Mouse (Mus musculus) forebrain, embryonic 13.5 days (tissue): ENCODE data around the gene Fam71e2. TPM values are rescaled to one million over a fixed set of nuclear protein-coding genes. Genes with fewer than 3 reads are reported as not detected.
A peak's percentile ranks its signal among the peaks of the same experiment; 100 is the strongest.
"Not testable (repeated sequence)": the region's sequence is repeated elsewhere in the genome, so short reads cannot be mapped to it uniquely, and the experiment has no call there.

Experiments used
- ATAC-seq: fragments of 200-750 bp; cut with Nextera tagmentation; 2 replicates; pipeline ENCODE4 v1.8.0; 2017
- H3K27ac ChIP-seq: fragments of 300-500 bp; sonication (generic); 2 replicates; pipeline ENCODE4 v1.5.1; 2015; ENCODE audit warnings: inconsistent platforms, mild to moderate bottlenecking, moderate library complexity
- H3K27me3 ChIP-seq: fragments of 300-500 bp; sonication (generic); 2 replicates; pipeline ENCODE4 v1.6.1; 2015; ENCODE audit warnings: mild to moderate bottlenecking, inconsistent platforms
- H3K36me3 ChIP-seq: fragments of 300-500 bp; sonication (generic); 2 replicates; pipeline ENCODE4 v1.6.1; 2015; ENCODE audit warnings: mild to moderate bottlenecking, inconsistent platforms; ENCODE audit not compliant: poor library complexity, severe bottlenecking
- H3K4me1 ChIP-seq: fragments of 300-500 bp; sonication (generic); 2 replicates; pipeline ENCODE4 v1.6.1; 2015; ENCODE audit warnings: inconsistent platforms
- H3K4me2 ChIP-seq: fragments of 300-500 bp; sonication (generic); 2 replicates; pipeline ENCODE4 v1.6.1; 2015; ENCODE audit warnings: inconsistent platforms, mild to moderate bottlenecking, moderate library complexity
- H3K4me3 ChIP-seq: fragments of 300-500 bp; sonication (generic); 2 replicates; pipeline ENCODE4 v1.5.1; 2015; ENCODE audit warnings: mild to moderate bottlenecking, inconsistent platforms
- H3K9ac ChIP-seq: fragments of 300-500 bp; sonication (generic); 2 replicates; pipeline ENCODE4 v1.6.1; 2015; ENCODE audit warnings: mild to moderate bottlenecking, inconsistent platforms
- H3K9me3 ChIP-seq: fragments of 300-500 bp; sonication (generic); replicated peaks from 2 replicates; pipeline ENCODE4 v1.6.1; 2016; ENCODE audit warnings: inconsistent platforms
- WGBS: fragments of 180-500 bp; shearing (Covaris S2); methylation state at CpG from one replicate; pipeline ENCODE4 v1.1.7; 2015; 5-methylcytosine and 5-hydroxymethylcytosine counted together
- polyA plus RNA-seq: library from polyadenylated mRNA; unstranded; fragments of >200 nt; fragmentation: Nextera tagmentation; extraction: Ambion mirVana; gene quantifications from 2 replicates; pipeline ENCODE4 v1.2.1, GENCODE M21; 2015

Gene Fam71e2
- not detected in 2 replicates for polyA plus RNA-seq

DNA sequence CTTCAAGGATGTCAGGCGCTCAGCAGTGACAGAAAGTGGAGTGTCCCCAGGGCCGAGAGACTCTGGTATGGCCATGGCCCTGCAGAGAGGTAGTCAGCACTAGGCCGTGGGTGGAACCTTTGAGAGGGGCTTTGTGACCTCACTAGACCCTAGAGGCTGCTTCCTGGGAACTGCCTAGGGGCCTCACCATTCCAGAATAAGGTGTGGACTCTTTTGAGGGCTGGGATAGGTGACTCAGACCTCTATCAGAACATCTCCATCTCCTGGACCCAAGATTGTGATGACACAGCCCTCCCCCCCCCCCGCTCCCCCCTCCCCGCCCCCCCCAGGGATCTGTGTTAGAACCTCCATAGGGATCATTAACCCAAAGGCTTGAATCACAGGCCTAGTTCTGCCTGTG is at the start of gene Fam71e2:
Gene Fam71e2, minus strand, starts transcription at position 101 of the 400 bp plus-strand sequence.
- WGBS, result 71% methylated on average over 5 of the region's 5 CpGs
- no peak for ATAC-seq
- Histone ChIP-seq H3K27me3 (peaks cover 29% of the 10 kb centered on the region), H3K36me3 (no peaks in the 10 kb centered on the region), H3K4me1 (no peaks in the 10 kb centered on the region), H3K4me3 (no peak within 1 kb of the TSS), H3K9me3 (no peaks in the 10 kb centered on the region), H3K27ac (no peak within 1 kb of the TSS), H3K4me2 (no peak within 1 kb of the TSS), H3K9ac (no peak within 1 kb of the TSS)

DNA sequence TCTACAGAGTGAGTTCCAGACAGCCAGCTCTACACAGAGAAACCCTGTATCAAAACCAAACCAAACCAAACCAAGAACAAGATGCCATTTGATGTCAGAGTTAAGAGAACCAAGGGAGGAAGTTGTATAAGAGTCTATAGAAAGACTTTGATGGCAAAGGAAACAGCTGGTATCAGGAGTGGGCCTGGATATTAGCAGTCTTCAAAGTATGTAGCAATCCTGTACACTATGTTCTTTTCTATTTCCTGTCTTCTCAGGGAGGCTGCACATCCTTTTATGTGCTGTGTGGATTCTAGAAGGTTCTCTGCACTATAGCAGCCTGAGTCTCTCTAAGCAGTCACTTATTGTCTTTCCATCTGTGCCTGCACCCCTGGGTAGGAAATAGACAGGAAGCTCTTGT is 45.5 kb upstream of the Fam71e2 start:
- peaks cover 8% of the 10 kb centered on the region for H3K4me1 ChIP-seq
- H3K4me2 ChIP-seq, result no peak overlapping the region
- no peaks in the 10 kb centered on the region for H3K27me3 ChIP-seq
- H3K4me3 ChIP-seq, result no peak overlapping the region
- H3K9ac ChIP-seq, result no peak overlapping the region
- no peak for ATAC-seq
- no peaks in the 10 kb centered on the region for H3K9me3 ChIP-seq
- no peaks in the 10 kb centered on the region for H3K36me3 ChIP-seq
- H3K27ac ChIP-seq, result no peak overlapping the region

DNA sequence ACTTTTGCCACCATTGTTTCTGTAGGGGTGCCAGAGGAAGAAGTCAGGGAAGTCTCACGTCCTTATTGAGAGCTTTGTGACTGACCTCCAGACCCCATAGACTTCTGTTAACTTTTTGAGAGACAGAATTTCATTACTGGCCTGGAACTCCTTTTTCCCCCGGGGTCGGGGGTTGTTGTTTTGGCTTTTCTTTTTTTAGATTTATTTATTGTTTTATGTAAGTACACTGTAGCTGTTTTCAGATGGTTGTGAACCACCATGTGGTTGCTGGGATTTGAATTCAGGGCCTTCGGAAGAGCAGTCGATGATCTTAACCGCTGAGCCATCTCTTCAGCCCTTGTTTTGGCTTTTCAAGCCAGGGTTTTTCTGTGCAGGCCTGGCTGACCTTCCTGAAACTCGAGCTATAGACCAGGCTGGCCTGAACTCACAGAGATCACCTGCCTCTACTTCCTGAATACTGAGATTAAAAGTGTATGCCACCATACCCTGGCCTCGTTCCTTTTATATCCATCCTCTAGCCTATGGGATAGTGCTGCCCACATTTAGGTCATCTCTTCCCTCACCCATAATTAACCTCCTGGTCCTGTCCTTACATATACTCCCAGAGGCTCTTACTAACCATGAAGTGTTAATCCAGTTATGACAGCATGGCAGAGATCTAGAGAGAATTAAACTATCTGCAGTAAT is 42.1 kb upstream of the Fam71e2 start:
- ATAC-seq, result no peak
- 30% methylated on average over 8 of the region's 8 CpGs for WGBS

DNA sequence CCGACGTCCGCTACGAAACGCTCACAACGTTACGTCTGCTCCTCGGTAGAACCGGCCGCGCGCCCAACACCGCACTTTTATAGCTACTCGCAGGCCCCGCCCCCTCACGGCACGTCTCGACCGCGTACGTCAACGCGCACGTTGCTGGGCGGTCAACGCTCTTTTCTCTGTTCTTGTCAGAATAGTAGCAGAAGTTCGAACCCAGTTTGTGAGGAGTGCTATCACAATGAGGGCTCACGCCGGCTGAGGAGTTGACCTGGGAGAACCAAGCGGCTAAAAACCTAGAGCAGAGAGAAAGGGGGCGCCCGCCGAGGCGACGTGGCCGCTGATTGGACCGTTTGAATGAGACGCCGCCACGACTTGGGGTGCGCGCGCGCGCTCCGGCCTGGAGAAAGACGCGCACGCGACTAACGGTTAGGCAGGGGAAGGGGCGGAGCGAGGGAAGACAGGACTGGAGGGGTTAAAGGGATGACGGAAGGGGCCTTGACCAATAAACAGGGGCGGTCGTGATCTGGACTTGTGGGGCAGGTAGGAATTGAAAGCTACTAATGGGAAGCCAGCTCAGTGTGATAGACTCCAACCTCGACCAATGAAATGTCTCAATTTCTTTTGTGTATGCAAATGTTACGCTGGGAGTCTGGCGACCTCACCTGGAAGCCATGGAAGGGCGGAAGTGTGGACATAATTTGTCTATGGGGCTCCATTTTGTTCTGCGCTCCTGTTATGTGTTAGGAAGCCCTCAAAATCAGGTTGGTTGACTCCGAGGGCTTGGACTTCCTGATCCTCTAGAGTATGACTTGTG is 41.4 kb upstream of the Fam71e2 start, which contains the start of gene Ube2s:
Gene Ube2s, minus strand, starts transcription at position 288 of the 802 bp plus-strand sequence.
- Histone ChIP-seq H3K27me3 (no peaks in the 10 kb centered on the region), H3K27ac (peak within 1 kb of the TSS; percentile 94), H3K4me1 (peaks cover 37% of the 10 kb centered on the region), H3K4me3 (peak within 1 kb of the TSS; percentile 77), H3K36me3 (peaks cover 32% of the 10 kb centered on the region), H3K9ac (peak within 1 kb of the TSS; percentile 98), H3K4me2 (peak within 1 kb of the TSS; percentile 90), H3K9me3 (no peaks in the 10 kb centered on the region)
- WGBS, result under 1% methylated on average over 62 of the region's 62 CpGs
- peak; percentile 99 for ATAC-seq

More for the DNA sequence above, 42.1 kb upstream of the Fam71e2 start:
- H3K9ac ChIP-seq, result peak overlapping the region; percentile 60
- peaks cover 37% of the 10 kb centered on the region for H3K4me1 ChIP-seq
- H3K27ac ChIP-seq, result peak overlapping the region; percentile 94
- peak overlapping the region; percentile 90 for H3K4me2 ChIP-seq
- peak overlapping the region; percentile 77 for H3K4me3 ChIP-seq
- H3K27me3 ChIP-seq, result no peaks in the 10 kb centered on the region
- H3K36me3 ChIP-seq, result peaks cover 27% of the 10 kb centered on the region
- H3K9me3 ChIP-seq, result no peaks in the 10 kb centered on the region

DNA sequence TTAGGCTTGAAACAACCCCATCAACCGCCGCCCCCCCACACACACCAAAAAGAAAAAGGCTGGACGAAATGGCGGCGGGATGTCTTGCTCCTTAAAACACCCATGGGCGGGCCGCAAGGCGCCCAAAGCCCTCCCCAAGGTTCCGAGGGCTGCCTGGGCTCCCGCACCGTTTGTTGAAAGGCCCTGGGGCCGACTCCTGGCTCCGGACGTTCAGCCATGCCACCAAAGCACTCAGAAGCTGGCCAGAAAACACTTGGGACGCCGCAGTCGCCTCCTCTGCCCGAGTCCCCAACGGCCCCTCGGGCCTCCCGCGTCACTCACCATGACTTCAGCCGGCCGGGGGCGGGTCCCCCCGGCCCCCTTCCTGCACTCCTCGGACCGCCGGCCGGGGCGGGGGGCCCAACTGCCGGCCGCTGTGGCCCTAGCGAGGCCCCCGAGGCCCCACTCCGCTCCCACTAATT is 40.8 kb upstream of the Fam71e2 start:
- peaks cover 39% of the 10 kb centered on the region for H3K36me3 ChIP-seq
- H3K9me3 ChIP-seq, result no peaks in the 10 kb centered on the region
- H3K4me3 ChIP-seq, result peak overlapping the region; percentile 77
- peak overlapping the region; percentile 94 for H3K27ac ChIP-seq
- under 1% methylated on average over 34 of the region's 36 CpGs for WGBS
- peaks cover 37% of the 10 kb centered on the region for H3K4me1 ChIP-seq
- H3K4me2 ChIP-seq, result peak overlapping the region; percentile 90
- no peaks in the 10 kb centered on the region for H3K27me3 ChIP-seq
- peak overlapping the region; percentile 98 for H3K9ac ChIP-seq
- no peak for ATAC-seq

DNA sequence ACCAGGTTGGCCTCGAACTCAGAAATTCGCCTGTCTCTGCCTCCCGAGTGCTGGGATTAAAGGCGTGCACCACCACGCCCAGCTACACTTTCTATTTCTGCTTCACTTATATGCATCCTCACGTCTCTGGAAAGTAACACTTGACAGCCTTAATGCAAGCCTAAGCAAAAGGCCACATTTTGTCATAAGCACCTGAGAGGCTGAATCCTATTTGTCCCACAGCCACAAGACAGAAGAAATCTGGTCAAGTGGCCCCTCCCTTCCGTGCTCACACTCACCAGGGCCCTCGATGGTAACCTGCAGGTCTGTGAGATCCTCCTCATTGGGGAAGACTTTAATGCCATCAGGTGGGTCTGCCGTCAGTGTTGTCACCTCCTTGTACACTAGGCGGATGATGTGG is 40.0 kb upstream of the Fam71e2 start:
- peaks cover 46% of the 10 kb centered on the region for H3K36me3 ChIP-seq
- H3K27ac ChIP-seq, H3K27me3 ChIP-seq, ATAC-seq, H3K9me3 ChIP-seq: not testable (repeated sequence)
- peak overlapping the region; percentile 90 for H3K4me2 ChIP-seq
- peak overlapping the region; percentile 98 for H3K9ac ChIP-seq
- peaks cover 37% of the 10 kb centered on the region for H3K4me1 ChIP-seq
- WGBS, result 34% methylated on average over 10 of the region's 10 CpGs
- H3K4me3 ChIP-seq, result peak overlapping the region; percentile 77

DNA sequence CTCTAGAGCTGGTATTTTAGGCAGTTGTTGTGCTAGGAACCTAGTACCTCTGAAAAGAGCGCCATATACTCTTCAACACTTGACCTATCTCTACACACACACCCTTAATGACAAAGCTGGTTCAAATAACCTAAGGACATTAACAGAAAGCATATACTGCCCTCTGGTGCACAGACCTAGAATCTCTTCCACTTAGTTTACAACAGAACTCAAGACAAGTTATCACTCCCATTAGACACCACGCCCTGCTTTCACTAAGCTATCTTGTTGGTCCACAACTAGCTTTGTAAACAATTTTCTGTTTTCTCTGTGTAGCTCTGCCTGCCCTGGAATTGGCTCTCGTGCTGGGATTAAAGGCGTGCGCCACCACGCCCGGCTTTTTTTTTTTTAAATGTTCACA is 35.6 kb upstream of the Fam71e2 start:
- H3K9ac ChIP-seq, result no peak overlapping the region
- WGBS, result 92% methylated on average over 7 of the region's 7 CpGs
- peaks cover 30% of the 10 kb centered on the region for H3K4me1 ChIP-seq
- no peaks in the 10 kb centered on the region for H3K27me3 ChIP-seq
- H3K36me3 ChIP-seq, result peaks cover 67% of the 10 kb centered on the region
- ATAC-seq, result no peak
- no peak overlapping the region for H3K4me2 ChIP-seq
- no peak overlapping the region for H3K27ac ChIP-seq
- no peak overlapping the region for H3K4me3 ChIP-seq
- H3K9me3 ChIP-seq, result no peaks in the 10 kb centered on the region

DNA sequence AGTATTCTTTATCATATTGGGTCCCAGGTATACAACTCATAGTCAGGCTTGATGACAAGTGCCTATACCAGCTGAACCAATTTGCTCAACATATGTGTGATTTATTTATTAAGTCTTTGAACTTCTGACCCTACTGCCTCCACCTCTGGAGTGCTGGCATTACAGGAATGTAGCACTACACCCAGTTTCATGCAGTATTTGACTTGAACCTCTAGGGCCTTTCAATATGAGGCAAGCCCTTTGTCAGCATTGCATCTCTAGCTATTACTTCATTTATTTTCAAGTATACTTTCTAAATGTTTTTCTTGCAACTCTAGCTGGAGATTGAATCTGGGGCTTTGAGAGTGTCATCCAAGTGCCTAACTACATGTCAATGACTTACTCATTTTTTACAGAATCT is 31.1 kb upstream of the Fam71e2 start:
- Histone ChIP-seq H3K4me1 (no peaks in the 10 kb centered on the region), H3K4me2 (no peak overlapping the region), H3K27ac (no peak overlapping the region), H3K9ac (no peak overlapping the region; the same call in 1 of the 2 replicates), H3K36me3 (peaks cover 39% of the 10 kb centered on the region), H3K27me3 (no peaks in the 10 kb centered on the region), H3K4me3 (no peak overlapping the region), H3K9me3 (no peaks in the 10 kb centered on the region)
- ATAC-seq, result no peak

DNA sequence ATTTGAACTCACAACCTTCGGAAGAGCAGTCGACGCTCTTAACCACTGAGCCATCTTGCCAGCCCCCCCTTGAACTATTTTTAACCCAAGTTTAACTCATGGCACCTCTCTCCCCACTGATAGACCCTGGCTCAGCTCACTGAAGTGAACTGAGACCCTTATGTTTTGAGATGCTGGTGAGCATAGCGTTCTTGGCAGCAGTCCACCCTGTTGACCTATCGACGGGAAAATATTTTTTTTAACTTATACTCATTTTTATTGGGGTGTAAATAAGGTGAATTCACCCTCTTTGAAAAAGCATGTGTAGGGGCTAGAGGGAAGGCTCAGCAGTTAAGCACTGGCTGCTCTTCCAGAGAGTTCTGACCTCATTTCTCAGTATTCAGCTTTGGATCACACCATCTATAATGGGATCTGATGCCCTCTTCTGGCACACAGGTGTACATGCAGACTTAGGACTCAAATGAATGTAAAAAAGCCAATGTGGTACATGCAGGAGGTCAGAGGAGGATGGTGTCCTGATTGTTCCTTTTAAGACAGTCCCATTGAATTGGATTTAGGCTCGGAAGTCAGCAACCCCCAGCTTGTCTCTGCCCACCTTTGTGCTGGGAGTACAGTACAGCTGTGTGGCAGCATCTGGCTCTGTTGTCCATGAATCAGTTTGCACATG is 24.8 kb upstream of the Fam71e2 start:
- WGBS, result 70% methylated on average over 7 of the region's 7 CpGs
- H3K27ac ChIP-seq, result no peak overlapping the region
- no peak overlapping the region for H3K4me2 ChIP-seq
- peaks cover 2% of the 10 kb centered on the region; the same call in 1 of the 2 replicates for H3K27me3 ChIP-seq
- peaks cover 43% of the 10 kb centered on the region for H3K36me3 ChIP-seq
- no peak overlapping the region for H3K4me3 ChIP-seq
- H3K4me1 ChIP-seq, result peaks cover 19% of the 10 kb centered on the region
- H3K9me3 ChIP-seq, result no peaks in the 10 kb centered on the region
- no peak overlapping the region for H3K9ac ChIP-seq
- no peak for ATAC-seq

DNA sequence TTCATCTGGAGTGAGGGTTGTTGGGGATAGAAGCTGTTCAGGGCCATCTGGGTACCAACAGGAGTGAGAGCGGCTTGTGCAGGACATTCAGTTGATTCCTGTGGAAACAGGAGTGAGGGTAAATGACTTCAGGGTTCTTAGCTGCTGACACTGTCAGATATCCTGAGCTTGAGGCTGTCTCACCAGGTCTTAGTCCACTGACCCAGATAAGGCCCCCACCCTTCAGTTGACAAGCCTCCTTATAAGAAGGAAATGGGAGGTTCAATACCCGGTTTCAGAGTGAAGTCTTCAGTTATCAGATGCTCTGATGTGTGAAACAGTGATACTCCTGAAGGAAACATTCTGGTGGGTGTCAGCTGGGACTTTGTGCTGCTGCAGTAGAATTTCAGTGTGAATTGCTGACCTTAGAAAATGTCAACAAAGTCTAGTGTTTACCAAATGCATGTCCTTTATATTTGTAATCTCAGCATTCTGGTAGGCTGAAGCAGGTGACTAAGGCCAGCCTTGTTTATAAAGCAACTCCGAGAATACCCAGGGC is 23.6 kb upstream of the Fam71e2 start:
- ATAC-seq, result no peak
- H3K9me3 ChIP-seq, result no peaks in the 10 kb centered on the region
- WGBS, result 89% methylated on average over 3 of the region's 3 CpGs
- H3K36me3 ChIP-seq, result peaks cover 43% of the 10 kb centered on the region
- H3K4me2 ChIP-seq, result 0 out of 2 replicates have a peak overlapping the region, but pooled peaks have one; percentile 88
- H3K4me1 ChIP-seq, result peaks cover 19% of the 10 kb centered on the region
- no peak overlapping the region for H3K4me3 ChIP-seq
- 0 out of 2 replicates have a peak overlapping the region, but pooled peaks have one; percentile 99 for H3K9ac ChIP-seq
- no peak overlapping the region for H3K27ac ChIP-seq
- peaks cover 11% of the 10 kb centered on the region; the same call in 1 of the 2 replicates for H3K27me3 ChIP-seq

DNA sequence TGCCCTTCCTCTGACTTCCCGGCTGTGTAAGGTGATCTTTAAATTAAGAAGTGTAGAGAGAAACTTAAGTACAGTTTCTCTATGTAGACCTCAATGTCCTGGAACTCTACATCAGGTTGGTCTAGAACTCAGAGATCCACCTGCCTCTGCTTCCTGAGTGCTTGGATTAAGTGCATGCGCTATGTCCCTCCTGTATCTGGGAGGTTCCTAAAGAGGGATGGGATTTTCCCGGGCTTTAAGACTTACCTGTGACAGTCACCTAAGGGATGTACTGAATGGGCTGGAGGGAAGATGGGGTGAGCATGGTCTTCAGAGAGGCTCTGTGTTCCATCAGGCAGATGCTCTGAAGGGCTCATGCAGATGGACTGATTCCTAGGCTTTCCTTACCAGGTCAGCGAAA is 22.6 kb upstream of the Fam71e2 start:
- Histone ChIP-seq H3K9ac (peak overlapping the region; percentile 99), H3K27ac (no peak overlapping the region), H3K4me1 (peaks cover 26% of the 10 kb centered on the region), H3K36me3 (peaks cover 43% of the 10 kb centered on the region), H3K27me3 (peaks cover 17% of the 10 kb centered on the region), H3K9me3 (no peaks in the 10 kb centered on the region), H3K4me3 (peak overlapping the region; percentile 93), H3K4me2 (peak overlapping the region; percentile 88)
- ATAC-seq, result no peak
- WGBS, result 44% methylated on average over 4 of the region's 4 CpGs
